Mouse (Mus musculus): ENCODE results near the gene Slc12a8. TPM values are rescaled to one million over a fixed set of nuclear protein-coding genes. Genes with fewer than 3 reads are reported as not detected.

Slc12a8 gene
- polyA plus RNA-seq, 1 experiment from 2014 or later = 0.14 TPM

DNA sequence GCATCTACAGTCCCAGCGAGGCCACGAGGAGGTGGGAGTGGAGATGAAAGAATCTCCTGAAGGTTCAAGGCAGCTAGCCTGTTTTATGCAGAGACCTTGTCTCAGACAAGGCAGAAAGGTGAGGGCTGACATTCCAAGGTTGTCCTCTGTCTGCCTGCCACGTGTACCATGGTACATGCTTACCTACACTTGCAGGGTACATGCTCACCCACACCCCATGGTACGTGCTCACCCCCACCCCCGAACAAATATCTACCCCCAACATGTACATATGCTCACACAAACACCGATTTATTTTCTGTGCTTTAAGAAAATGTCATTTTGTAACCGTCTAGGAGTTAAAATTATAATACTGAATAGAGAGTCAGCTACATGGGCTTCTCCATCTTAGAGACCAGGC lies 76.3 kb downstream of the Slc12a8 start:
- H3K4me2 ChIP-seq (ENCODE audit: low read depth, low read length) = no peak overlapping the region
- no peak for ATAC-seq (ENCODE audit: low read depth)
- H3K4me3 ChIP-seq (ENCODE audit: low read depth, low read length) = no peak overlapping the region
- 56% methylated on average over 7 of the region's 7 CpGs for WGBS (ENCODE audit: insufficient replicate concordance)
- H3K27me3 ChIP-seq (ENCODE audit: control insufficient read depth, insufficient read depth, low read depth, low read length) = no peaks in the 10 kb centered on the region
- H3K27ac ChIP-seq (ENCODE audit: low read length) = no peak overlapping the region
- H3K36me3 ChIP-seq (ENCODE audit: control insufficient read depth, insufficient read depth) = no peaks in the 10 kb centered on the region
- no peak overlapping the region for H3K9ac ChIP-seq (ENCODE audit: low read depth, low read length)
- H3K9me3 ChIP-seq (replicated peaks; ENCODE audit: control insufficient read depth, low read length) = no peaks in the 10 kb centered on the region
- no peaks in the 10 kb centered on the region for H3K4me1 ChIP-seq (ENCODE audit: control insufficient read depth, low read depth, low read length)

DNA sequence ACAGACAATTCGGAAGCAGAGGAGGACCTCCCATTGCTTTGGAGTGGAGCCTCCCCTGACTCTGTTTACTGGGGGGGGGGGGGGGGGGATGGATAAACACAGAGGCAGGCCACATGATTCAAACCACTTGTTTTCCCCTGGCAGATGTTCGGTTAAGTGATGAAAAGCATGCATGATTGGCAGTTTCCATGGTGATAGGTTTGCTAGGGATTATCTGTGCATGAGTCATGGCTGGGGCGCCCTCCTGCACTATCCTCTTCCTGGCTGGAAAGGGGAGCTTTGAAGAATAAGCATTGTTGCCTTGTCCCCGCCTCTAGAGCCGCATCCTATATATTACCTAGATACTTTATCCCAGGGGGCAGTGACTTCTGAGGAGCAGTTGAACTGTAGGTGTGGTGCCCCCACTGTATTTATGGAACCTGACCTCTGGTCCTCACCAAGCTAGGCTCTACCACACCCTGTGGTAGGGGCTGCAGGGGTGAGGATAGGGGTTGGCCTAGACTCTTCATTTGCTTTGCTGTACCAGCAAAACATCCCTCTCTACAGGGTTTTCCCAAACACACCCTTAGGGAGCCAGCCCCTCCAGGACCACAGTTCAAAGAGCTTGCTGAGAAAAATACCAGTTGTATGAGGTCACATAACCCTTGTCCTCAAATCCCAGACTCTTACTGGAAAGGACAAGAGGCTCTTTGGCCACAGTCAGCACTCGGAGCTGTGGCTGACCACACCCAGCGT lies 77.1 kb downstream of the Slc12a8 start:
- H3K4me1 ChIP-seq (ENCODE audit: control insufficient read depth, low read depth, low read length) = no peaks in the 10 kb centered on the region
- H3K27ac ChIP-seq (ENCODE audit: low read length) = no peak overlapping the region
- ATAC-seq (ENCODE audit: low read depth) = no peak
- H3K9ac ChIP-seq (ENCODE audit: low read depth, low read length) = no peak overlapping the region
- no peaks in the 10 kb centered on the region for H3K27me3 ChIP-seq (ENCODE audit: control insufficient read depth, insufficient read depth, low read depth, low read length)
- H3K9me3 ChIP-seq (replicated peaks; ENCODE audit: control insufficient read depth, low read length) = no peaks in the 10 kb centered on the region
- H3K4me3 ChIP-seq (ENCODE audit: low read depth, low read length) = no peak overlapping the region
- H3K4me2 ChIP-seq (ENCODE audit: low read depth, low read length) = no peak overlapping the region
- no peaks in the 10 kb centered on the region for H3K36me3 ChIP-seq (ENCODE audit: control insufficient read depth, insufficient read depth)
- WGBS (ENCODE audit: insufficient replicate concordance) = 46% methylated on average over 7 of the region's 7 CpGs

DNA sequence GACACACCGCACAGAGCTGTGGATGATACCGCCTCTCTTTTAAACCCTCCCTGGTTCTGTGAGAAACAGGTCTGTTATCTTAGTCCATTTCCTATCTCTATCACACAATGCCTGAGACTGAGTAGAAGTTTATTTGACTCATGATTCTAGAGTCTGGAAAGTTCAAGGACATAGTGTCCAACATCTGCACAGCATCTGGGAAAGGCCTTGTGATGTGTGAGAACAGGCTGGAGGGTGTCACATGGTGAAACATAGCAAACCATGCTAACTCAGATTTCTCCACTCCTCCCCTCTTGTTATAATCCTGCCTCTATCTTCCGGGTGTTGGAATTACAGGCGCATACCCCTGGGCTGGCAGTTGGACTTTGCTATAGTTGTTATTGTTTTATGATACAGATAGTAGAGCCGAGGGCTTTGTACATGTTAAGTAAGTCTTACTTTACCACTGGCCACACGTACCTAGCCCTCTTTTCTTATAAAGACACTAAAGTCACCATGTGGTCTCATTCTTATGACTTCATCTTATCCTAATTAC lies 78.2 kb downstream of the Slc12a8 start:
- H3K27ac ChIP-seq (ENCODE audit: low read length) = no peak overlapping the region
- no peaks in the 10 kb centered on the region for H3K27me3 ChIP-seq (ENCODE audit: control insufficient read depth, insufficient read depth, low read depth, low read length)
- no peak for ATAC-seq (ENCODE audit: low read depth)
- H3K9ac ChIP-seq (ENCODE audit: low read depth, low read length) = no peak overlapping the region
- H3K36me3 ChIP-seq (ENCODE audit: control insufficient read depth, insufficient read depth) = no peaks in the 10 kb centered on the region
- 66% methylated on average over 6 of the region's 6 CpGs for WGBS (ENCODE audit: insufficient replicate concordance)
- H3K4me1 ChIP-seq (ENCODE audit: control insufficient read depth, low read depth, low read length) = no peaks in the 10 kb centered on the region
- H3K4me2 ChIP-seq (ENCODE audit: low read depth, low read length) = no peak overlapping the region
- H3K4me3 ChIP-seq (ENCODE audit: low read depth, low read length) = no peak overlapping the region
- H3K9me3 ChIP-seq (replicated peaks; ENCODE audit: control insufficient read depth, low read length) = no peaks in the 10 kb centered on the region

DNA sequence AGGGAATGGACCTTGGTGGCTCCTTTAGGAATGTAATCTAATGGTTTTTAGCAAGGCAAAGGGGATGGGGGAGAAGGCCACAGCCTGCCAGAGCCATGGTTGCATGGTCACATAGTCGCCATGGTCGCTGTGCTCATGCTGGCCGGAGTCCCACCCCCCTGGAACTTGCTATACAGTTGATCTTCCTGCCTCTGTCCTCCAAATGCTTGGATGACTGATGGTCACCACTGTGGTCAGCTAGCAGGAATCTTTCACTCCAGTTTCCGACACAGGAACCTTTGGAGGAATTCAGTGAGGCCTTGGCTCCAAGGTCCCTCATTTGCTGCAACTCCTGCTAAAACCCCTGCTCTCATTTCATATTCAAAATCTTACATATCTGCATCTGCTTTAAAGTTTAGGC lies 79.1 kb downstream of the Slc12a8 start:
- no peak overlapping the region for H3K4me3 ChIP-seq (ENCODE audit: low read depth, low read length)
- WGBS (ENCODE audit: insufficient replicate concordance) = 68% methylated on average over 4 of the region's 4 CpGs
- no peaks in the 10 kb centered on the region for H3K36me3 ChIP-seq (ENCODE audit: control insufficient read depth, insufficient read depth)
- H3K4me1 ChIP-seq (ENCODE audit: control insufficient read depth, low read depth, low read length) = no peaks in the 10 kb centered on the region
- no peaks in the 10 kb centered on the region for H3K9me3 ChIP-seq (replicated peaks; ENCODE audit: control insufficient read depth, low read length)
- H3K9ac ChIP-seq (ENCODE audit: low read depth, low read length) = no peak overlapping the region
- H3K27me3 ChIP-seq (ENCODE audit: control insufficient read depth, insufficient read depth, low read depth, low read length) = no peaks in the 10 kb centered on the region
- H3K27ac ChIP-seq (ENCODE audit: low read length) = no peak overlapping the region
- ATAC-seq (ENCODE audit: low read depth) = no peak
- H3K4me2 ChIP-seq (ENCODE audit: low read depth, low read length) = no peak overlapping the region

DNA sequence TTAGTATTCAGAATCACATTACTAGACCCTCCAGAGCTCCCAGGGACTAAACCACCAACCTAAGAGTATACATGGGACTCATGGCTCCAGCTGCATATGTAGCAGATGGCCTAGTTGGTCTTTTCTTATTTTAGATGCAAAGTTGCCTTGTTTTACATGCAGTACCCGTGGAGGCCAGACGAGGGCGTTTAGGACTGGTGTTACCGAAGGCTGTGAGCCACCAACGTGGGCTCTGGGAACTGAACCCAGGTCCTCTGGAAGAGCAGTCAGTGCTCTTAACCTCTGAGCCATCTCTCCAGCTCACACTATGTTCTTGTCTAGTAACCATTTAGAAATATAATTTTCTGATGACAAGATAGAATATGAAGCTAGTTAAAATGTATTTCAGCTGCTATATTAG lies 83.1 kb downstream of the Slc12a8 start:
- Histone ChIP-seq H3K36me3 (ENCODE audit: control insufficient read depth, insufficient read depth) (no peaks in the 10 kb centered on the region), H3K4me2 (ENCODE audit: low read depth, low read length) (no peak overlapping the region), H3K4me3 (ENCODE audit: low read depth, low read length) (no peak overlapping the region), H3K4me1 (ENCODE audit: control insufficient read depth, low read depth, low read length) (no peaks in the 10 kb centered on the region), H3K27me3 (ENCODE audit: control insufficient read depth, insufficient read depth, low read depth, low read length) (no peaks in the 10 kb centered on the region), H3K9ac (ENCODE audit: low read depth, low read length) (no peak overlapping the region), H3K9me3 (replicated peaks; ENCODE audit: control insufficient read depth, low read length) (no peaks in the 10 kb centered on the region), H3K27ac (ENCODE audit: low read length) (no peak overlapping the region)
- 14% methylated on average over 5 of the region's 5 CpGs for WGBS (ENCODE audit: insufficient replicate concordance)
- ATAC-seq (ENCODE audit: low read depth) = no peak

DNA sequence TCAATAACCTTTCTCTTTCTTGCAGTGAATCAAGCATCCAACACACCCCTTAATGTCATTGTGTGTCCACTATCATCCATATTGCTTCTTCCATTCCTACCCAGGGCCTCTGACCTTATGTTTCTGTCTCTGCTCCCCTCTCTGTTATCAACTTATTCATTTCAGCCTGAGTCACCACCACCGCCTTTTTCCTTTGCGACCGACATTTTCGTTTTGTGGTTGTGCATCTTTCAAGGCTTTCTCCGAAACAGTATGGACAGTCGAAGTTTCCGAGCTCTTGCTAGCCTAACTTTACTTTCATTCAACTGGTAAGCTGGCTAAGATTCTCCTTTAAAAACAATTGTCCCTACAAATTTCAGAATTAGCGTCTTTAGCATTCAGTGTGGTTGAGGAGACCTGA lies 84.2 kb downstream of the Slc12a8 start:
- H3K9me3 ChIP-seq (replicated peaks; ENCODE audit: control insufficient read depth, low read length) = no peaks in the 10 kb centered on the region
- WGBS (ENCODE audit: insufficient replicate concordance) = 75% methylated on average over 8 of the region's 8 CpGs
- H3K27ac ChIP-seq (ENCODE audit: low read length) = no peak overlapping the region
- no peaks in the 10 kb centered on the region for H3K27me3 ChIP-seq (ENCODE audit: control insufficient read depth, insufficient read depth, low read depth, low read length)
- no peak overlapping the region for H3K4me2 ChIP-seq (ENCODE audit: low read depth, low read length)
- ATAC-seq (ENCODE audit: low read depth) = no peak
- H3K4me3 ChIP-seq (ENCODE audit: low read depth, low read length) = no peak overlapping the region
- no peak overlapping the region for H3K9ac ChIP-seq (ENCODE audit: low read depth, low read length)
- no peaks in the 10 kb centered on the region for H3K36me3 ChIP-seq (ENCODE audit: control insufficient read depth, insufficient read depth)
- H3K4me1 ChIP-seq (ENCODE audit: control insufficient read depth, low read depth, low read length) = no peaks in the 10 kb centered on the region

DNA sequence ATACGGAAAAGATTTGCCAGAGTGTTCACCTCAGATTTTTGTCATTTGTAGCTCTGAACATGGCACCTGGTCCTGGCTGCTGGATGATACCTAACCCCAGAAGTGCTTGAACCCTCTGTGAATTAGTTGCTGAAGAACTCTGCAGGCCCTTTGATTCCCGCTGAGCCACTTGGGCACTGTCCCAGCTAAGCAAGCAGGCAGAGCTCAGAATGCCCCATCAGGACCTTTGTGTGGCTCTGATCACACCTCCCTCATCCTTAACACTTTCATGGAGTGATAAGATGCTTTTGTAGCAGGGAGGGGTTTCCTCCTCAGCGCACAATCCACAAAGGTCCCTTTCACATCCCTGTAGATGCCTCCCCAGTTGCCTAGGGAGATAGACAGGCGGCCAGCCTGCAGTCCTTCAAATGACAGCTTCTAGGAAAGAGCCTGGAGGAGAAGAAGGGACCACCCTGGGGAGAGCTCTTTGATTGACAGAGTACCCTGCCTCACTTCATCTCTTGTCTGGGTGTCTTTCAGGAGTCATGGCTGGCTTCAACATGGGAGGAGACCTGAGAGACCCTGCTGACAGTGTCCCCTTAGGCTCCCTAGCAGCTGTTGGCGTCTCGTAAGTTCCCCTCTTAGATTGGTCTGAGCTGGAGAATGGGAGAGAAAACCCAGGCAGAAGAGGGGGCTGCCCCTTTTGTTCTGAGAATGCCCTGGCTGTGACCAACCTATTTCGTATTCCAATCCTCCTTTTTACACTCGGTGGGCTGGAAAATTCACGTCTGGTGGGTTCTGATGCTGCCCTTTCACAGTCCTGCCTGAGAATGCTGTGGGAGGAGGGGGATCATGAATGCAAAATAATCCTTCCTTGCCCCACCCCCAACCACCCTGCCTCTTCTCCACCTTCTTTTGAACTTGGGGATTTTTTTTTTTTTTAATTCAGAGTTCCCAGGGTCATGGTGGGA lies 88.8 kb downstream of the Slc12a8 start:
- Histone ChIP-seq H3K4me1 (ENCODE audit: control insufficient read depth, low read depth, low read length) (no peaks in the 10 kb centered on the region), H3K36me3 (ENCODE audit: control insufficient read depth, insufficient read depth) (no peaks in the 10 kb centered on the region), H3K27me3 (ENCODE audit: control insufficient read depth, insufficient read depth, low read depth, low read length) (no peaks in the 10 kb centered on the region), H3K4me3 (ENCODE audit: low read depth, low read length) (no peak overlapping the region), H3K4me2 (ENCODE audit: low read depth, low read length) (no peak overlapping the region), H3K27ac (ENCODE audit: low read length) (no peak overlapping the region), H3K9me3 (replicated peaks; ENCODE audit: control insufficient read depth, low read length) (no peaks in the 10 kb centered on the region), H3K9ac (ENCODE audit: low read depth, low read length) (no peak overlapping the region)
- 42% methylated on average over 9 of the region's 9 CpGs for WGBS (ENCODE audit: insufficient replicate concordance)
- no peak for ATAC-seq (ENCODE audit: low read depth)

DNA sequence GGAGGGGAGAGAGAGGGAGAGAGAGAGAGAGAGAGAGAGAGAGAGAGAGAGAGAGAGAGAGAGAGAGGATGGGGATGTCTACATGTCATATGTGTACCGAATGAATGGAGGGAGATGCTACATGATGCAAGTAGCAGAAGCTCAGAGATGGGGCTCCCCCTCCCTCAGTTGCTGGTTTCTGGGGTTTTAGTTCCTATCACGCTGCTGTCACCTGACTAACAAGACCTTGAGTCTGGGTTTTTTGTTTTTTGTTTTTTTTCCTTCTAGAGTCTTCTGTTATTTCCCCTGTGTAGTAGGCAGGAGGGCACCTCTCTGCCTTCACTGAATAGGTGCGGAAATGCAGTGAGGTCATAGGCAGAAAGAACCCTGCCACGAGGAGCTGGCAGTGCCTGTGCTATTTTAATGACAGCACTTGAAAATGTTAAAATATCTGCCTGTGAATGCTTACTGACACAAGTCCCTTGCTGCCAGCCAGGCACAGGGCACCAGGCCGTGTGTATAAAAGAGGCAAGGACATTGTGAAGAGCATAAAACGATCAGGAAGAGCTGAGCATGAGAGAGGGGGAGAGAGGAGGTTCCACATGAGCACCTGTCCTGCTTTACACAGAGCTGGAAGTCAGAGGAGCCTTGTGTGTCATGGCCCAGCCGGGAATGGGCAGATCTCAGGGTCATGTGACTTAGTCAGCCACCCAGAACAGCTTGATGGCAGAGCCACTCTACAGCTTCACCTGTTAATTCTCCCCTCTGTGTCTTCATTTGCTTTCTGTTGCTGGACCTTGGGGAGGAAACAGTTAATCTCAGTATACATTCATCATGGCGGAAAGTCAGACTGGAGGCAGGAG lies 89.8 kb downstream of the Slc12a8 start:
- H3K4me2 ChIP-seq (ENCODE audit: low read depth, low read length) = no peak overlapping the region
- no peaks in the 10 kb centered on the region for H3K9me3 ChIP-seq (replicated peaks; ENCODE audit: control insufficient read depth, low read length)

More for the DNA sequence above, 89.8 kb downstream of the Slc12a8 start:
- no peak for ATAC-seq (ENCODE audit: low read depth)
- WGBS (ENCODE audit: insufficient replicate concordance) = 49% methylated on average over 8 of the region's 8 CpGs
- Histone ChIP-seq H3K27me3 (ENCODE audit: control insufficient read depth, insufficient read depth, low read depth, low read length) (no peaks in the 10 kb centered on the region), H3K9ac (ENCODE audit: low read depth, low read length) (no peak overlapping the region), H3K27ac (ENCODE audit: low read length) (no peak overlapping the region), H3K36me3 (ENCODE audit: control insufficient read depth, insufficient read depth) (no peaks in the 10 kb centered on the region), H3K4me3 (ENCODE audit: low read depth, low read length) (no peak overlapping the region), H3K4me1 (ENCODE audit: control insufficient read depth, low read depth, low read length) (no peaks in the 10 kb centered on the region)

All from liver, embryonic 16.5 days (tissue).